Mouse (Mus musculus) layer of hippocampus, adult 2 months (tissue): ENCODE data around the gene Insrr. TPM values are rescaled to one million over a fixed set of nuclear protein-coding genes. Genes with fewer than 3 reads are reported as not detected.
A peak's percentile ranks its signal among the peaks of the same experiment; 100 is the strongest.

ENCODE experiments used
- DNase-seq, 2 experiments: peaks; one replicate each; pipeline ENCODE4 v3.0.0; 2022; ENCODE audit warnings: low spot score in 2 of 2
- H3K27ac ChIP-seq: fragments of 200-600 bp; 2 replicates; pipeline ENCODE4 v1.8.1; 2022
- H3K4me3 ChIP-seq: fragments of 200-600 bp; 2 replicates; pipeline ENCODE4 v1.8.1; 2022; ENCODE audit warnings: mild to moderate bottlenecking
- CTCF ChIP-seq: fragments of 200-600 bp; conservative IDR thresholded peaks from 2 replicates; pipeline ENCODE4 v1.8.1; 2022; ENCODE audit warnings: antibody characterized with exemption, mild to moderate bottlenecking, moderate library complexity
- long read RNA-seq, 2 experiments: library from polyadenylated mRNA; stranded (forward); transcript quantifications; one replicate each; pipeline ENCODE4 v2.0.0; 2021; ENCODE audit warnings: borderline mapping rate in 2 of 2
- total RNA-seq, 2 experiments: library from RNA; stranded (reverse); gene quantifications; 2 replicates each; pipeline ENCODE4 v1.2.3; 2021

Insrr gene
- under 1 TPM; 0.18 to 0.39 TPM for total RNA-seq
- long read RNA-seq, experiment 1: 0 reads
- long read RNA-seq, experiment 2: 0 reads

- no peak for TF ChIP-seq CTCF
- no peak for DNase-seq
- Histone ChIP-seq H3K4me3 (peak within 1 kb of the TSS; percentile 18; the same call in 1 of the 2 replicates), H3K27ac (no peak within 1 kb of the TSS)
Observed at GRCm38 (mm10) chr3:87796736-87797334, at the start of gene Insrr. Insrr (plus strand) TSS chr3:87796951.

GRCm38 (mm10) chr3:87748431-87748830, 48.3 kb upstream of the Insrr start, which contains the start of gene Lrrc71:
Lrrc71 (minus strand) TSS chr3:87748625.
- DNase-seq: no peak
- H3K27ac ChIP-seq: no peak within 1 kb of the TSS
- TF ChIP-seq CTCF: no peak
- no peak within 1 kb of the TSS for H3K4me3 ChIP-seq

GRCm38 (mm10) chr3:87749036-87749435, 47.7 kb upstream of the Insrr start:
- TF ChIP-seq CTCF: peak; percentile 88
- H3K27ac ChIP-seq: no peak overlapping the region
- DNase-seq: peak; percentile 49 to 66
- no peak overlapping the region for H3K4me3 ChIP-seq

- Histone ChIP-seq H3K27ac (no peak overlapping the region), H3K4me3 (no peak overlapping the region)
- TF ChIP-seq CTCF: no peak
- no peak for DNase-seq
Observed at GRCm38 (mm10) chr3:87749977-87750376, 46.8 kb upstream of the Insrr start.

GRCm38 (mm10) chr3:87752567-87752966, 44.2 kb upstream of the Insrr start:
- DNase-seq: no peak
- H3K27ac ChIP-seq: no peak overlapping the region
- no peak for TF ChIP-seq CTCF
- H3K4me3 ChIP-seq: no peak overlapping the region

- Histone ChIP-seq H3K27ac (no peak overlapping the region), H3K4me3 (no peak overlapping the region)
- no peak for DNase-seq
- no peak for TF ChIP-seq CTCF
Observed at GRCm38 (mm10) chr3:87753829-87754228, 42.9 kb upstream of the Insrr start.

GRCm38 (mm10) chr3:87755964-87756363, 40.8 kb upstream of the Insrr start:
- Histone ChIP-seq H3K4me3 (peak overlapping the region; percentile 41), H3K27ac (0 out of 2 replicates have a peak overlapping the region, but pooled peaks have one; percentile 46)
- TF ChIP-seq CTCF: peak; percentile 98
- DNase-seq: peak; percentile 79 to 92

GRCm38 (mm10) chr3:87756488-87756887, 40.3 kb upstream of the Insrr start:
- no peak for TF ChIP-seq CTCF
- Histone ChIP-seq H3K4me3 (no peak overlapping the region), H3K27ac (no peak overlapping the region)
- no peak for DNase-seq

GRCm38 (mm10) chr3:87758641-87759040, 38.1 kb upstream of the Insrr start:
- TF ChIP-seq CTCF: no peak
- no peak for DNase-seq
- no peak overlapping the region for H3K4me3 ChIP-seq
- H3K27ac ChIP-seq: no peak overlapping the region

GRCm38 (mm10) chr3:87761408-87762375, 35.1 kb upstream of the Insrr start:
- Histone ChIP-seq H3K4me3 (no peak overlapping the region), H3K27ac (no peak overlapping the region)
- TF ChIP-seq CTCF: no peak
- DNase-seq: no peak

- no peak overlapping the region for H3K4me3 ChIP-seq
- peak overlapping the region; percentile 90 for H3K27ac ChIP-seq
- no peak for TF ChIP-seq CTCF
- DNase-seq: no peak
Observed at GRCm38 (mm10) chr3:87763202-87763601, 33.5 kb upstream of the Insrr start.

GRCm38 (mm10) chr3:87763683-87764289, 33.0 kb upstream of the Insrr start:
- no peak; the same call in 1 of the 2 replicates for TF ChIP-seq CTCF
- peak overlapping the region; percentile 90 for H3K27ac ChIP-seq
- DNase-seq: peak; percentile 82 to 87
- H3K4me3 ChIP-seq: peak overlapping the region; percentile 35

- Histone ChIP-seq H3K27ac (peak overlapping the region; percentile 90), H3K4me3 (peak overlapping the region; percentile 35; the same call in 1 of the 2 replicates)
- DNase-seq: no peak
- no peak for TF ChIP-seq CTCF
Observed at GRCm38 (mm10) chr3:87764506-87764905, 32.2 kb upstream of the Insrr start.
